Mouse (Mus musculus): ENCODE measurements around the gene Asic2.

Asic2 gene

DNA sequence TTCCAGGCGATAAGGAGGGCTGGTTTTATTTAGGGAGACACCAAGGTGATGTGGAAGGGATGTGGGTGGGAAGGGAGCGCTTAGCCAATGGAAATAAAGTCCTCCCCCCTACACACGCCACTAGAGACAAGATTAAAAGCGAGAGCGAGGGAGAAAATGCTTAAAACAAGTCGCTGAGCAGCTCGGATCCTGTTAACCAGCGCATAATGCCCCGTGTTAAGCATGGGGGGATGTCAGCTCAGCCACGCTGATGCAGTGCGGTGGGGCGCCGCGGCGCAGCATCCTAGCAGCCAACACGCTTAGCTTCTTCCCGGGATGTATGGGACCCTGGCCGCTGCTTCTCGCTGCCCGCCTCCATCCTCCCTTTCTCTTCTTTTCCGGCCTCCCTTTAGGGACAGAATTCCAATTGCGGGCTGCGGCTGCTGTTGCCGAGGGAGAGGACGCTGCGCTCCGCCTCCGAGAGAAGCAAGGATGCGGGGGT is at the start of gene Asic2:
Gene Asic2 (minus strand): TSS at position 57 of the 481 bp plus-strand sequence.
- no peak for DNase-seq (ENCODE audit: low spot score)

DNA sequence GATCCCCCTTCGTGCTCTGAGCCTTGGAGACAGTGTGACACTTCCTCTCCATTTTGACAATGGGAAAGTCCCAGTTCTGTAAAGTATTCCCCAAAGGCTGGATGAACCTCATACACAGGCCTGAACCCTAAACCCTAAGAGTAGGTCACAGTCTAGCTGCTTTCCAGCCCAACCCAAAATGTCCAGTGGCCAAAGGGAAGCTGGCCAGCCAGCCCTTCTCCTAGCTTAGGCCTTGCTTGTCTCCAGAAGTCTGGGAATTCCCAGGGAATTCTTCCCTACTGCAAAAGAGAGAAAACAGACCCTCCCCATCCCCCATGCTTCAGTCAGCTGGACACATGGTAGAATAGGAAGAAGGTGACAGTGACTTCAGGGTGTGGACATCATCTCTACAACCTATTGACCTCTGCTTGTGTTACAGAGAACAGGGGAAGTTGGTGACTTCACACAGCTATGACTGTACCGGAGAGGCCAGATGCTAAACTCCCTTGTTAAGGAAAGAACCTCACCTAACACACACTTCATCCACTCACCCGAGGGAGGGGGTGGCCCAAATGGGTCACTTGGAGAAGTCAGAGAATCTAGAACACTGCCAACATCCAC is 48.0 kb upstream of the Asic2 start:
- no peak for DNase-seq (ENCODE audit: low spot score)

DNA sequence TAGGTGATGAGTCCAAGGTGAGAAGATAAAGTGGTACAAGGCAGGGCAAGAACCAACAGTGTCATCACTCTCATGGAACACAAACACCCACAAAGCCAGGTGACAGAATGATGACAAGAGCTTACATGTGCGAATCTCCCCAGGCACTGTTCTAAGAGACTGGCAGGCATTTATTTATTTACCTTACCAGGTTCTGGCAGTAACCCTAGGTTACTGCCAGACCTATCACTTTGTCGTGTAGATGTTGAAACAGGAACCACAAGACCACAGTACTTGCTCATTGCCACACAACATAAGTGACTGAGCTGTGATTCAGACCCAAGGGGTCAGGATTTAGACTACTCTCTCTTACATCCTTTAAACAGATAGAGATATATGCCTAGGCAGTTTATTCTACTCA is 46.8 kb upstream of the Asic2 start:
- no peak for DNase-seq (ENCODE audit: low spot score)

DNA sequence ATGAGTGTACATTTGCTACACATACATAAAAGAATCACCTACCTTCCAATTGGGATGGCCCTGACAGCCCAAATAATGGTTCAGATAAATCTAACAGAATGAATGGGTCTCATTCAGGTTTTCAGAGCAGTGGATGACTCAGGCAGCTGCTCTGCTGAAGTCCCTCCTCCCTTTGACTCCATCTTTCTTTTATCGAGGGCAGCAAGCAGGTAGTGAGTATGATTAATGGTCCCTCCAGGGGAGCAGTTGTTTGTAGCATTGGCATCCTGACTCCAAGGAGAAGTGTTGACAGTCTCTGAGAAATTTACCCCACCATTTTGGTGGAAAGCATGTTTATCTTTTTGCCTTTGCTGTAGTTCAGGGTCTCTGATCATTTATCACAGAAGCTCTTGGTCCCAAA is 45.5 kb upstream of the Asic2 start:
- no peak for DNase-seq (ENCODE audit: low spot score)

DNA sequence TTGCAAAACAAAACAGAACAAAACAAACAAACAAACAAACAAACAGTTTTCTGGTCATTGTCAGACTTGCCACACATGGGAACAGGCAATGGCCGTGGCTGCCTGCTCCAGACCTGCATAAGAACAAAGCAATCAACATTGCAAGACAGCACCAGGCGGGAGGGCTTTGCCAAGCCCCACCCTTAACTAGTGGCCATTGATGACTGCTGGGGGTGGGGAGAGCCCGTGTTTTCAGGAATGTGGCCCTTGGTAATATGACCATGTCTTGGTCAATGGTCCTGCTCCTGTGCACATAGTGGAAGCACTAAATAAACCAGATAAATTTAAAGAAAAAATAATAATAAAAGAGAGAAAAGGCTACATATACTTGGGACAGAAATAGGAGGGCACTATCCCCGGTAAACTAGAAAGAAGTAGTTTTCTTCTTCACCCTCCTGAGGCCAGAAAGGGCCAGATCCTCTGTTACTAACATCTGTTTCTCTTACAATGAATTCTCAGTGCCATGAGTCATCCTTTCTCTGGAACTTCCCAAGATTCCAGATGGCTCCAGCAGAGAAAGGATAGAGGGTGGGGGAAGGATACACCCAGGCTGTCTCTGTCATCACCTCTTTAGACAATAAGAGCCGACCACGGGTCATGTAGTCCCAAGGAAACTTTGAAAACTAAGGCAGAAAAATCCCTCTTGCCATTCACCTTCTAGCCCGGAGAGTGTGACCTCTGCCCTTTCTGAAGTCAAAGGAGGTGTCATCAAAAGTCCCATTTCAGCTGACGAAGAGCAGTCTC is 43.3 kb upstream of the Asic2 start:
- no peak for DNase-seq (ENCODE audit: low spot score)

DNA sequence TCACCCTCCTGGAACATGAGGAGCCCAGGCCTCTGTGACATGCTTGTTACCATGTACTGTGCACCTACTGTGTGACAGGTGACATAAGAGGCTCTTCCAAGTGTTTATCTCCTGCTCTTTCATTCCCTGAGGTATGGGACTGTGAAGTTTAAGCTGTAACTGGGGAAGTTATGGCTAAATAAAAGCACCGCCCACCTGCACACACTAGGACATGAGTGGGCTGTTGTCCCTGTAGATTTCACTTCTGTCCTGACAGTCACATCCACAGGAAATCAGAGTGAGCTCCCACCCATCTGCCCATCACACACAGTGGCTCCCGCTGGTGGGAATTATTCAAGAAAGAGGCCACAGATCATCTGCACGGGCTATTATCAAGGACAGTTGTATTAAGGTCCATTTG is 41.9 kb upstream of the Asic2 start:
- no peak for DNase-seq (ENCODE audit: low spot score)

DNA sequence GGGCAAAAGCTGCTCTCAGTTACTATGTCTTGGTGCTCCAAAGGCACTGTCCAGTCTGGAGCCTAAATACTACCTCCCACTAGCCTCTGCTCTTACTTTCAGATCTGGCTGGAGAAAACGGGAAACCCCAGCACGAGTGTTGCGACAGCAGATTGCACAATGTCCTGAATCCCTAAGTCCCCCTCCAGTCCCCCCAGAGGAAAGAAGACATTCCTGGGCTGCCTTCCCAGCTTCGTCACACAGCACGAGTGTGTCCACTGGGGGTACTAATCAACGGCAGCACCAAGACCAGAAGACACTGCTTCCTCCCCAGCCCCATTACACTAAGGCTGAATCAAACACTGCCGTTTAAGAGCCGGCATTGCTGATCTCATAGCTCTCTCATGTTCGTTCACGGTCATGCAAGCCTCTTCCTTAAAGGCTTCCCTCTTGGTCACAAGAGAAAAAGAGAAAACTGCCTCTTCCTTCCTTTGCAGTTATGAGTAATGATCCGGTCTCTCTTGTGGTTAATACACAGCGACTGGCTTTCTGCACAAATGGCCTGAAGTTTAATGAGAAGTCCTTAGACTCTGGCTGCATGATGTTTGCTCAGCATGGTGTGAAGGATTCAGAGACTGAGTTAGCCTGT is 38.7 kb upstream of the Asic2 start:
- DNase-seq (ENCODE audit: low spot score) = peak; percentile 10

DNA sequence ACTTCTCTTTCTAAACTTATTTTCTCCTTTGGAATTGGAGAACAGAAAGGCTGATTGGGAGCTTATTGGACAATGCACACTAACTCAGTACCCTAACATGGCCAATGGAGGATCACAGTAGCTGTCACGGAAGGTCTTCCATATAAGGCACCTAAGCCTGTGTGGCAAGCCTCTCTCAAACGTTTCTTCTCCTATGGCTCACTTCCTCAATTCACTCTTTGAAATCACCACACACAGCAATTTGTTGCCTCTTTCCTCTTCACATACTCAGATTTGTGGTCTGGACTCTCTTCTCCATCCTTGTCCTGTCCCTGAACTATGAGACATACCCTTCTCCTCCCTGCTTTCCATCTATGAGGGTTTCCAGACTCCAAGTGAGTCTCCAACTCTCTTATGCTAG is 36.6 kb upstream of the Asic2 start:
- no peak for DNase-seq (ENCODE audit: low spot score)

DNA sequence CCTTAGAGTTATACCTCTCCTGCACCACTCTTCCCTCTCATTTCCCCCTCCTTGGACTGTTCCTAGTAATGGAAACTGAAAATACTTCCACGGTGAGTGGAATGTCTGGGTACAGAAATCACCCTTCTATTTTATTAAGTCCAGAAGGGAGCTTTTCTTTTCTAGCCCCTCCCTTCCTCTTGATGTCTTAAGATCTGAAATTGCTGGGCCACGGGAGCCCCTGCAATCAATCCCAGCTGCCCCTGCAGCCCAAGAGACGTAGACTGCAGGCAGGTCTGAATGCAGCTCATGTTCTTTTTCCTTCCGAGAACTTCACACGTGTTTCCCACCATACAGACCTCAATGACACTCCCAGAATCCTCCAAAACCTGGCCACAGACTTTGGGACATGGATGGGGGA is 32.3 kb upstream of the Asic2 start:
- DNase-seq (ENCODE audit: low spot score) = no peak

DNA sequence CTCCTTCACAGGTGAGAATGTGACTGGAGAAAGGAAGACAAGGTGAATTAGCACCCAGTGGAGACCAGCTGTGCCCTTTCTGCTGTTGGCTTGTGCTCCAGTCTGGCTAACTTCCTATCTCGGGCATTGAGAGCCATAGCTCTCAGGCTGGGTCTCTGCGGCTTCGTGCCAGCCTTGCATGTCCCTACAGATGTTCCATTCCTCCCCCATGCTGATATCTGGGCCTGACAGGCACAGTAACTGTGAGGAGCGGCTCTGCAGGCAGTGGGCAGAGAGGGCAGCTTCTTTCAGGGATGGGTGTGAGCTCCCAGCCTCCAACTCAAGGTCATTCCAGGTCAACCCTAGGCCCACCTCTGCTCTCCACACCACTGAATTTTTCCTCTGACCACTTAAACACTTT is 31.2 kb upstream of the Asic2 start:
- no peak for DNase-seq (ENCODE audit: low spot score)

DNA sequence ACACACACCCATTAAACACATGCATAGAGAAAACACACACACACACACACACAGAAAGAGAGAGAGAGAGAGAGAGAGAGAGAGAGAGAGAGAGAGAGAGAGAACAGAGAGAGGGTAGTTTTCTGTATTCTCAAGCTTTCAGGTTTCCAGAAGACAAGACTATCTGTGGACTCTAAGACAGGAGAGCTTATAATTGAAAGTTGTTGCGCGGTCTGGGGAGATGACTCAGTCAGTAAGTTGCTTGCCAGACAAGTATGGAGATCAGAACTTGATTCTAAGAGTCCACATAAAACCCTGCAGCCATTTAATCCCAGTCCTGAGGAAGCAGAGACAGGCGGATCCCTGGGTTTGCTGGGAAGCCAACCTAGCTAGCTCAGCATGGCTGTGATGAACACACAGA is 30.4 kb upstream of the Asic2 start:
- DNase-seq (ENCODE audit: low spot score) = no peak

DNA sequence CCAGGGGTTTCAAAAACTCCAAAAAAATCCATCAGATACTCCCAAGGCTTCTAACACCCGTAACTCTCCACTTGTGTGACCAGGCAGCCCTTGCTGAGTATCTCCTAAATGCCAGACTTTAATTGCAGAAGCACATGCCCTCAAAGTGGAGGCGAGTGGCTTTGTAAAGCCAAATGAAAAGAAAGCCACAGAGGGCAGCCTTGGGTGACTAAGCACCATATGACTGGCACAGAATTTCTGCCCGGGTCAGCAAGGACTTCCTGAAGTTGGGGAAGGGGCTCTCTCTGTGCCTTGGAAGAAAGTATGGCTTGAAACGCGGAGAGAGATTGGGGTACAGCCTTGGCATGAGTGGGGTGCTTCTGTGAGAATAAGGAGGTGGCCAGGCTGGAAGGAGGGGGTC is 28.8 kb upstream of the Asic2 start:
- DNase-seq (ENCODE audit: low spot score) = no peak

DNA sequence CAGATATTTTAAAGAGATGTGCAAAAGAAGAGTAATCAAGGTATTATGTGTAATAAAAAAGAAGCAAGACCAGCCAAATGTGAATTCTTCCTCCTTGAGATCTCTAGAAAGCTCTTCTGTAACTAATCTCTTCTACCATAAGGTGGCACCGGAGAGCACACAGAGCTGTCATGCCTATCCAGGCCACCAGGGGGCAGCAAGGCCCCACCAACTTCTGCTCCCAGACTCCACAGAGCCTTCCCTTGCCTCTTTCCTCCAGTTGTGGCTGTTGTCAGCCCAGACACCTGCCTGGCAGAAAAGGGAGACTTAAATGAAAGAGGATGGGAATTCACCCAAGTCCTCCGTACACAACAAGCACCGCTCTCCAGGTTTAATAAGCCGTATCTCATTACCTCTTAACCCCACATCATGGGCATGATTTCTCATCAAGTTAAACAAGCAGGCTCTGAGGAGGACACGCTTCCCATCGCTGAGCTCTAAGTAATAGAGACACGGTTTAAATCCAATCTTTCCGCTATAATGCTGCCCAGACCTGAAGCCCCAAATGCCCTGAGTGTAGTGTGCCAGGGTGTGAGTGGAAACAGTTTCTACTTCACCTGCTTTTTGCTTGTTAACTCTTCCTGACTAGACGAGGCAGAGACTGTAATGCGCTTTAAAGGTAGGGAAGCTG is 28.1 kb upstream of the Asic2 start:
- DNase-seq (ENCODE audit: low spot score) = peak; percentile 23

DNA sequence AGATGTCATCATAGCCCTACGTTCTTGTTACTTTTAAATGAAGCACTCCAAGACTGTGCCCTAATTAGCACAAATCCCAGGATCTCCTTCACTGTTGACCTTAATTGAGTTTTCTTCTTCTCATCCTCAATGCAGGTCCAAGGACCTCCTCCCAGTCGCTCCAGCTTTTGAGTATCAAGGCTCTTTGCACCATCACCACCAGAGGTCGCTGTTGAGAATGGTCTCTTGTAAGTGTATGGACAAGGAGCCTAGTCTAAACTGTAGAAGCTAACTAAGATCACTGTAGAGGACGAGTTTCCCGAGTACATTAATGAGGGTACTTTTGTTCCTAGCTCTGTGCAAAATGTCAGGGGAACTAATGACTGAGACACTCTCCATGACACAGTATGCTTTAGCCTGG is 14.9 kb upstream of the Asic2 start:
- DNase-seq (ENCODE audit: low spot score) = no peak

DNA sequence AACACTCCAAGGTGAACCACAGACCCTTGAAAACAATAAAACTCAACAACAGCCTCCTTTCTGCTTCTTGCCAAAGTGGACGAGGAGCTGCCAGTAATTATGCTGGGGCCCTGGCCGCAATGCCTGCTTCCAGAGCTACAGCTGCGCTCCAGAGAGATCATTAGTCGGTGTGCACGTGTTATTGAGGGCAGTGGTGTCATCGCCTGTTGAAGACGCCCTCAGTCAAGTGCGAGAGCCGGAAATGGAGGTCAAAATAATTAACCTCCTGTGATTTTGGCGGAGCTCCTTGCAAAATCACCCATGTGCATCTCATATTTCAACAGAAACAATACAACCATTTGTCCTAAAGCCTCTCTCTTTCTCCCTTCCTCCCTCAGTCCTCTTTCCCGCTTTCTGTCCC is 13.9 kb upstream of the Asic2 start:
- no peak for DNase-seq (ENCODE audit: low spot score)

DNA sequence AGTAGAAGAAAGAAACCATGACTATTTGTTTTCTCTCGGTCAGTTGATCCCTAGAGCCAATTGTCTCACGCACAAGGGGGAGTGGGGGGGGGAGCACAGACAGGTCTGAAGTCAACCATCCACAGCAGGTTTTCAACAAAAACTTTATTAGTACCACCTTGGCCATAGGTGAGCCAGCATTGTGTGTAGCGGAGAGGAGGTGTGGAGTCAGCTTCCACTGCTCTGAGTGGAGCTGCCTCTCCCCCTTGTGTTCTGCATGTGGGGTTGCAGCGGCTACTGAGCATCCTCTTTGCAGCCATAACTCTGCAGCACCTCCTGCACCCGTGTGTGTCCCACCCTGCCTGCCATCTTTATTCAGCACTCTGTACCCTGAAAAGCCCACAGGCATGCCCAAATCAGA is 6.3 kb upstream of the Asic2 start:
- DNase-seq (ENCODE audit: low spot score) = no peak

DNA sequence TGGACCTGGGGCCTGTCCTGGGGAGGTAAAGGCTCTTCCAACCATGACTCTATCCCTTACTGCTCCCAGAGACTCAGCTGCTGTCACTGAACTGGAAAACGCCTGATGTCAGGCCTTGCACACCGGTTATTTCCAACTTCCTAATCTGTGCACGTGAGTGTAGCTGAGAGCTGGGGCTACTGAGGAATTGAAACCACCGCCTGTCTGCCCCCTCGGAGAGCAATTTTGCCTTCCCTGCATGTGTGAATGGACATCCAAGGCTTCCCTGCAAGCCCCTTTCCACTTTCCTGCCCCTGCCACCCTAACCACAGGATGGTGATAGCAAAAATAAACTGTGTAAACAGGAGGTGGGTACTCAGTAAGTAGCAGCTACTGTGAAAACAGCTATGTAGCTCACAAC is 5.4 kb upstream of the Asic2 start:
- DNase-seq (ENCODE audit: low spot score) = no peak

DNA sequence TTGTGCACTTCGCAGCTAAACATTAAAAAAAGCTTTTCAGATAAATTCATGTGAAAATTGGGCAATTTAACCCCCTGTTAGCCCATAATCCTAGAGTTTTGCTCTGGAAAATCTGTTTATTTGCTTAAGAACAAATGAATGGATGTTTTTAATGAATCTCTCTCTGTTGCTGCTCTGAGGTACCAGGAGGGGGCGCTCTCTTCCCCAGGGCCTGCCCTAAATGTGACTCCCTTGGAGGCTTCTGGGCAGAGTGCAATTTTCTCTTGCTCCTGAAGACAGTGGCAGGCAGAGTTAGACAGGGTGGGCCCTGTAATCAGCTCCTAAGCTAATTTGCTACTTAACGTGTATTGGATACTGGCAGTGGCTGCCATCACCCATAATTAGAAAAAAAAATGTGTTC is 3.8 kb upstream of the Asic2 start:
- no peak for DNase-seq (ENCODE audit: low spot score)

DNA sequence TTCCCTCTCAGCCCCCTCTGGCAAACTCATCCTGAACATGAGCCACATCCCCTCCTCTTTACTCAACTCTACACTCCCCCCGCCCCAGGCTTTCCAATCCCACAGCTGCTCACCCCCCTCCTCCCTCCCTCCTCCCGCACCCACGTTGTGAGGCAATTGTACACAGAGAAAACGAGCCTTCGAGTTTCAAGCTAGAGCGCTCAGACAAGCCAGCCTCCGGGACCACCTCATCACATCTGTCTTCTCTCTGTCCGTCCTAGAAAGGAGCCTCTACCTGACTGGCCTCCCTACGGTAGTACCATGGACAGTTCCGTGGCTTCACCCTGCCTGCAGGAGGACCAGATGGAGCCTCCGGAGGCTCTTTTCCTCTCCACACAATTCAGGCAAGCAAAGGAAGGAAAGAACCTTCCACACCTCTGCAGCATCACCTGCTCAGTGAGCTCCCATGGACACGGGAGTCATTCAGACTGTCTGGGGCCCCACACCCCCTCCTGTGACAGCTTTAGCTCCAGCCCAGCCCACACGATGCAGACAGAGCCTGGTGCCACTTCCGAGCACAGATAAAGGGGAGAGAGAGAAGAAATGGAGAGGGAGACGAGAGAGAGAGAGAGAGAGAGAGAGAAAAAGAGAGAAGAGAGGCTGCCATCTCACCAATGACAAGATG is 1.5 kb downstream of the Asic2 start:
- no peak for DNase-seq (ENCODE audit: low spot score)

DNA sequence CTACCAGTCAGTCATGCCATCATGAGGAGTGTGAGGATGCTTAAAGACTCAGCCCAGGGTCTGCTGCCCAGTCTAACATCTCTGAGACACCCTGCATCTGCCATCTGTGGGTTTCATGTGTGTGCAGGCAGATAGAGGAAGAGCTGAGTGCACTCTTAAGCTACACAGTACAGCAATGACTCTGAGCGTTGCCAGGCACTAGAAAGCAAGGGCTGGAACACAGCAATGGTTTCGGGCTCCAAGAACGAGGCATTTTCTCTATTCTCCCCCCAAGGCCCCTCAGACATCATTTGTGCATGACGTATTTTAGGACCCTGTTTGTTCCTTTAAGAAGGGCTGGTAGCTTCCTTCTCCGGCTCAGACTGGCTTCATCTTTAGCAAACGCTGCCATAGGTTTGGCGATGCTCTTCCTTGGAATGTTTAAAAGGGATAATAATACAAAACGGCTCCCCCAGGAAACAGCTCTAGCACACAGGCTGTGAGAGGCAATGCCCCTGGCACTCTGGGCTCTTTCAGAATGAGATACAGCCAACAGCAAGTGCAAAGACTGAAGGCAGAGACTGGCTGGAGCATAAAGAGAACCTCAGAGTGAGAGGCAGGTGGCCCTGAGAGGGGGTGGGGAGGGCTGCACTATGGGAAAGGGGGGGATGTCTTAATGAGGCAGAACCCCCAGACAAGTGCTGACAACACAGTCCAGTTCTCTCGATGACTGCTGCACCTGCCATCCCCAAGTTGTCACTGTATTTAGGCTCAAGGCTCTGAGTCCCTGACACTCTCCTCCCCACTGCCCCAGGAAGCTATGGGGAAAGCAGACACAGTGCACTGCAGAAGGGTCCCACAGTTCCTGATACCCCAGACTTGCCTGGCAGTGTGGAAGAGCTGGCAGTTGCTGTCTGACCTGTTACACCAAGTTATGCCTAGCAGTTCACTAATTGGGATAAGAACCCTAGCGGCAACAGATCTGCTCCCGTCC is 2.3 kb downstream of the Asic2 start:
- no peak for DNase-seq (ENCODE audit: low spot score)

DNA sequence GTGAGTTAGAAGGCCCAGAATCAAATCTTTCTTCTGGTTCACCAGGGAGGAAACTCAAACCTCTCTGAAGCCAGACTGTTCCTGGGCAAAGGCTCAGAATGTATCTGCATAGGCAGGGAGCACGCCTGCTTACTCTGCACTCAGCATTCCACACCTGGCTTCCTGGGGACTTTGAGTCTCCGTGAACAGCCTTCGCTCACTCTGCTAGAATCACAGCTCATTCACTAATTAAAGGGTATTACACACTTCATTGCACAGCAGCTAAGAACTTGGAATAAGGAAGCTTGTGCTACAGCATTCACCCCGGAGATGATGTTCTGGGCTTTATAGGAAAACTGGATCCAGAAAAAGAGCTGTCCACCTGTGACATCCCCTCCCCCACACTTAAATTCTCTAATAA is 3.7 kb downstream of the Asic2 start:
- no peak for DNase-seq (ENCODE audit: low spot score)
